Mouse (Mus musculus) layer of hippocampus, adult 8-10 months (tissue): ENCODE results near the gene Ubtd1. TPM values are rescaled to one million over a fixed set of nuclear protein-coding genes. Genes with fewer than 3 reads are reported as not detected.

Source experiments
- DNase-seq, 2 experiments: peaks; one replicate each; pipeline ENCODE4 v3.0.0; 2022; ENCODE audit warnings: low spot score in 2 of 2
- total RNA-seq, 4 experiments: library from RNA; stranded (reverse); gene quantifications; 2 replicates each; pipeline ENCODE4 v1.2.4; 2022

Ubtd1 gene
- total RNA-seq, 4 experiments from 2014 or later, result 11.2 to 14.4 (median 13.2) TPM

- DNase-seq, result no peak
These were observed 40.3 kb downstream of the Ubtd1 start for GRCm38 (mm10) chr19:42021681-42022541.

GRCm38 (mm10) chr19:42022542-42022848, 40.9 kb downstream of the Ubtd1 start:
- DNase-seq, result no peak

- DNase-seq, result peak; percentile 72 to 83
These were observed 44.6 kb downstream of the Ubtd1 start for GRCm38 (mm10) chr19:42026158-42026557.

DNA sequence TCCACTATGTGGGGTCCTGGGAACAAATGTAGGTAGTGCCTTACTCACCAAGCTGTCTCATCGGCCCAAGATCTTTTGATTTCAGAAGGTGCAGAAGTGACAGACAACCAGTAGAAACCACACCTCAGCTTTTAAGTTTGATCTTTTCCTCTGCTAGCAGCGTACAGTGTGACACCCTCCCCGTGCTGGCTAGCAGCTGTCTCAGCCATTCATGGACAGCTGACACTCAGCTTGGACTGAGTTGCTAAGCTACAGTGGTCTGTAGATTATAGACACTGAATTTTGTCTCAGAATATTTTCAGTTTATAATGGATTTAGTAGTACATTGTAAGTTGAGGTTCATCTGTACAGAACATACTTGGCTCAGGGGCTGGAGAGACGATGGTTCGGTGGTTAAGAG, 49.5 kb downstream of the Ubtd1 start:
- DNase-seq, result no peak

GRCm38 (mm10) chr19:42033611-42034010, 52.0 kb downstream of the Ubtd1 start:
- DNase-seq, result no peak

- no peak for DNase-seq
These were observed 52.7 kb downstream of the Ubtd1 start for GRCm38 (mm10) chr19:42034146-42034775.

GRCm38 (mm10) chr19:42034881-42035455, 53.4 kb downstream of the Ubtd1 start:
- DNase-seq, result no peak

GRCm38 (mm10) chr19:42035456-42036248, 54.1 kb downstream of the Ubtd1 start, which contains the start of gene Ankrd2:
Gene Ankrd2, plus strand, starts transcription at chr19:42036000.
- DNase-seq, result peak; percentile 71 to 81

DNA sequence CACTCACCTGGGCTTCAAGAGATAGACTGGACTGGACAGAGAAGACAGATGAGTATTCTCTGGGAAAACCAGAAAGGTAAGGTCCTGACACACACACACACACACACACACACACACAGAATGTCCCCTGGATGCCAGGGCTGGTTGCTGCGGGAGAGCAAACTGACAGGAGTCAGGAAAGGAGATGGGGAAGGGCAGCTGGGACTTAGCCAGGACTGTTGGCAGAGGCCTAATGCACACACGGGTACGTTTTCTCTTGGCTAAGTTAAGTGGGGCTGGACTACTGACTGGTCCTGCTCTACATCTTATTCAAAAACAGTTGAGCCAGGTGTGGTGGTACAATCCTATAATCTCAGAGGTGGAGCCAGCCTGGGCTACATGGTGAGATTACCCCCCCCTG, 54.8 kb downstream of the Ubtd1 start:
- no peak for DNase-seq

DNA sequence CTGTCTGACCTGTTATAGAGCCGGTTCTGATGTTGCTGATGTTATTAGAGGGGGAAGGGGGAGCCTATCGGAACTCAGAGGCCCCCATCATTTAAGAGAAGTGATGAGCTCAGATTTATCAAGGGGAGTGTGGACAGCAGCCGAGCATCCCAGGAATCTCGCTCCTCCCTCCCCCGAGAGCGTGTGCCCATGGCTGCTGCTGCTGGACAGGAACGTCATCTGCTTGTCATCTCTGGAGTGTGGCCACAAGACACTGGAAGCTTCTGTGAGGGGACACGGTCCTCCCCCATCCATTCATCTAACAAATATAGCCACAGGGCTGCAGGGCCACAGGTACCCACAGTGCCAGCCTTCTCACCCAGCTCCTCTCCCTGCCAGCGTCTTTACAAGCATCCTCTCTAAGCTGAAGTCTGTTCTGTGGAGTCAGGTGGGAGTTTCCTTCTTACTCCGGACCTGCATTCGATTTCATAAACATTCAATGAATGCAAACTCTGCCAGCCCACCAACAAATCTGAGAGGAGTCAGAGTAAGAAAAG, 55.7 kb downstream of the Ubtd1 start:
- DNase-seq, result no peak

DNA sequence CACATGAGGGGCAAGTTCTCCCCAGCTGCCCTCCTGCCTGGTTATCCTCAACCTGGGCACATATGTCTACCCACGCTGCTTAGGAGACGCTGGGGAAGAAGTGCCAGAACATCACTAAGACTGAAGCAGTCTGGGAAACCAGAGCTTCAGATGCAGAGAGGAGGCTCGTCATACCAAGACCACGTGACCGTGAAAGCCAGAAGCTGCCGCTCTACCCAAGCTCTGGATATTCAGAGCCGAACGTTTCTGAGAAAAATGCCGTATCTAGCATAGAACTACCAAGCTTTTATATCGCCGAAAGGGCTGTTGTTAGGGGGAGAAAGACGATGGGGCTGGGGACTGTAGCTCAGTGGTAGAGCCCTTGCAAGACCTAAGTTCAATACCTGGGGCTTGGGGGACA, 56.7 kb downstream of the Ubtd1 start:
- DNase-seq, result no peak

GRCm38 (mm10) chr19:42043988-42044387, 62.4 kb downstream of the Ubtd1 start:
- DNase-seq, result no peak

DNA sequence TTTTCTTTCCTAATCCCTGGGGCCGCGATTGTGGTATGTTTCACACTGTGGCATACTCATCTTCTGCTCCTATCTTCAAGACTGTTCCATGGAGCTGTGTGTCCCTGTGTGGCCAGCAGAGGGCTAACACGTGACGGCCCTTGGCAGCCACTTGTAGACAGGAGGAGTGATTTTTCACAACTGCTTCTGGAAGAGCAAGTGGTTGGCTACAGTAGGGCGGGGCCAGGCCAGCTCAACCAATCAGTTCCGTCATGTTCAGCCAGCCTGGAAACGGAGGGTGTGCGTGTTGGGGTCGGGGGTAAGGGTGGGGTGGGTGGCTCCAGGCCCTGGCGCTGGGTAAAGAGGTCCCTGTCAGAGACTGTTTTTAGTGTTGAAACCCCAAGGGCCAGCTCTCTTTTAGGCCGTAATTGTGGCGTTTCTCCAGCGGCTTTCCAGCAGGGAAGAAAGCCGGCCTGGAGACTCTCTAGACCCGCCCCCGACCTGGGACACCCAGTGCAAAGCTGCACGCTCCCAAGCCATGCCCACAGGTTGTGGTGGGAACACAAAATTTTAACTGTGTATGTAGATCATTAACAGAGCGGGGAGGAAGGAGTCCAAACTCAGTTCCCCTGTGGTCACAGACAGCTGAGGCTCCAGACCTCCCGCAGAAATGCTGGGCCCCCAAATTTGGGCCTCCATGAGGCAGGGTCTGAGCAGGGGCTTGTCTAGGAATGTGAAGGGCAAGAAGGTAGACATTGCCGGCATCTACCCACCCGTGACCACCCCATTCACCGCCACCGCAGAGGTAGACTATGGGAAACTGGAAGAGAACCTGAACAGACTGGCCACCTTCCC, 63.9 kb downstream of the Ubtd1 start, which contains the start of gene Hoga1:
Gene Hoga1, plus strand, starts transcription at position 342 of the 834 bp plus-strand sequence.
- peak in 1 of 2 experiments; percentile 38 for DNase-seq

DNA sequence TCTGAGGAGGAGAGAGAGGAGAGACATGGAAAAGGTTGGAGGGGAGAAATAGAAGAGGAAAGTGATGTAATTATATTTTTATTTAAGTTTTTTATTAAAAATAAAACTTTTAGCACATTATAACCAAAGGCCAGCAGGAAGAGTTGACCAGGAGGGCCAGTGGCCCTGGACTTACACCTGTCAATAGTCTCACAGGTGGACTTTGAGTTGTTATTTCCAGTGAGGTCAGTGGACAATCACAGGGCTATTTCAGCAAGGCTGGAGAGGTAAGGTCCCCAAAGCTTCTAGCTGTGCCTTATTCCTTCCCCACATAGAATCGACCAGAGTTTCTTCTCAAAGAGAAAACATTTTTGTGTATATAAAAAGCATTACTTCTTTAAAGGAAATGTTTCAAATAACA, 68.7 kb downstream of the Ubtd1 start:
- no peak for DNase-seq

DNA sequence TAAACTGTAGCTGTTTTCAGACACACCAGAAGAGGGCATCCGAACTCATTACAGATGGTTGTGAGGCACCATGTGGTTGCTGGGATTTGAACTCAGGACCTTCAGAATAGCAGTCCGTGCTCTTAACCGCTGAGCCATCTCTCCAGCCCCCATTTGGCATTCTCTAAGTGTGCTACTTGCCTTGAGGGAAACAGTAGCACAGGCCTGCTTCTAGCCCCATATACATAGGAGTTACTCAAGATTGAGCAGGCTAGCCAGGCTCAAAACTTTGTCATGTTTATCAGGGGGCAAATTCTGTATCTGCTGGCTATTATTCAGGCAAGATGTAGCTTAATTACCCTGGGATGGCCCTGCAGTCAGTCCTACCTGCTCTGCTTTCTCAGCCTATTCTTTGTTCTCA, 69.8 kb downstream of the Ubtd1 start:
- DNase-seq, result no peak

- no peak for DNase-seq
These were observed 70.4 kb downstream of the Ubtd1 start, which contains the start of gene 4933411K16Rik for GRCm38 (mm10) chr19:42051948-42052347. Gene 4933411K16Rik, plus strand, starts transcription at chr19:42052248.

DNA sequence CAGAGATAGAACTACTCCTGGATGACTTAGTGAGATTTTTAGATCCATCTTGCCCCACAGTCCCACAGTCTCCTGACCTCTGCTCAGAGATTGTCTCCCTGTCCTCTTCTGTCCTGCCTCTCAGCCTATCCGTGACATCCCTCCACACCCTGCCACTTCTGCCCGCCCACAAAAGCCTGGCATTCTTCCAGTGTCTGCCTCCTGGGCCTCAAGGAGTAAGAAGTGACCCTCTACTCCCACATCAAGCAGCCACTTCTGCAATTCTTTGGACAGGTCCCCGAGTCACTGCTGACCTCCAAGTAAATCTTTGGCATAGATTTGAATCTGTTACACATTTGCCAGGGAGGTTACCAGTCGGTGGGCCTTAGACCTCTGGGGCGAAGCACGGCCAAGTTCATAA, 72.7 kb downstream of the Ubtd1 start:
- DNase-seq, result no peak

DNA sequence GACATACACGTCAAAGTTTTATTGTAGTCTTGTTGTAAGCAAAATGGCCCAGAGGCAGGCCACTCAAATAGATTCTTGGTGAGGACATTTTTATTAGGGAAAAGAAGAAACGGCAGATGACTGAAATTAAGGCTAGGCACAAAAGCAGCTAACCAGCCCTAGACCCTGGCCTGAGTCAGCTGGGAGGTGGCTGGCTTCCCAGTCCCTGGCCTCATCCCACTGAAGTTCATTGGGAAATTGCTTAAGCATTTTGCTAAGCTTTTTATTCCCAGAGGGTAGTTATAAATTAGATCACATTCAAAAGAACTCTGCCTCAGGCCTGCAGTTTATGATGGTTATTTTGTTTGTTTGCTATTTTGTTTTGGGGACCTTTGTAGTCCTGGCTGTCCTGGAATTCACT, 74.3 kb downstream of the Ubtd1 start:
- no peak for DNase-seq

DNA sequence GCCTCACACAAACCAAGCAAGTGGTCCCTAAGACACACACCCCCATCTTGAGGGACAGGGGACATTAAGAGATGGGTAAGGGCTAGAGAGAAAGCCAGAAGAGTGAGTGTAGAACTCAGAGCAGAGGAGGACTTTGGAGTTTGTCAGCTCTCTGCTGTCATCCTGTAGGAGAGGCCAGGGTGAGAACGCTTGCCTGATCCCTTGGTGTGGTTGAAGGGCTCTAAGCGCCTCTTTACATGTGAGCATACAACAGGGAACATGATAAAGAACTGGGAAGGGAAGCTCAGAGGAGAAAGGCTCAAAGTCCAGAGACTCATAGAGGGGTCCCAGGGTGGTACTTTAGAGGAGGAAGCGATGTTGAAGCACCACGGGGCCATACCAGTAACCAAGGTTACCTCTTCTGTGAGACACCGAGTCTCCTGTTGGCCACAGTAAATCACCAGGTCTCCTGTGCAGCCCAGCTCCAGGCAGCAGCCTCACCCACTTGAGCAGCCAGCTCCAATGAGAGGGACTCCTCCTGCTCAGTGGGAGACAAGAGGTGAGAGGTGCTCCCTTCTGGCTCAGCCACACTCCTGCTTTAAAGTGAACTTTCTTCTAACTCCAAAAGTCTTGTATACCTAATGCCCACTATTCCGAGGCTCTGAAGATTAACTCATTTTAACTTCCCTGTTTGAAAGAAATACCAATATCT, 75.3 kb downstream of the Ubtd1 start:
- DNase-seq, result no peak

DNA sequence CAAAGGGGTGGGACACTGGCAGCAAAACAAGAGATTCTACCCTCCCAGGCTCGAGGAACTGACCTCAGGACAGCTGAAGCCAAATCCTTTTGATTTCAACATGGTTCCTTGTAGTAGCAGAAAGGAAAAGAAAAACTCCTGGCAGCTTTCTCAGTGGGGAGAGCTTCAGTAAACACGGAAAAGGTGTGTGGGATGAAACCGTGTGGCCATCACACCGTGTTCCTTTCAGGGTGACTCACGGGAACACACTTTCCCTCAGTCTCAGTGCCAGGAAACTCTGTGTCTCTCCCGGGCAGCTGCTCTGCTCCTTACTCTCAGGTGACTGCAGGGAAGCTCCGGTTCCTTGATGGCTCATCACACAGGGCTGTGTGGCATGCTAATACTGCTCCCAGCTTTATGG, 76.9 kb downstream of the Ubtd1 start:
- no peak for DNase-seq
